Mouse (Mus musculus) small intestine, adult 2 months (tissue): ENCODE measurements around the gene Etnk2.

Source experiments
- CTCF ChIP-seq: fragments of 200-500 bp; IDR thresholded peaks from 2 replicates; pipeline ENCODE4 v1.5.1; 2012; ENCODE audit warnings: low read depth, mild to moderate bottlenecking, control low read depth, inconsistent platforms, low read length, moderate library complexity, mixed read lengths; ENCODE audit not compliant: insufficient replicate concordance, insufficient read length; ENCODE audit errors: extremely low read depth
- POLR2A ChIP-seq: fragments of 200-500 bp; IDR thresholded peaks from 2 replicates; pipeline ENCODE4 v1.6.1; 2012; ENCODE audit warnings: low read depth, mild to moderate bottlenecking, control low read depth, inconsistent platforms, low read length, moderate library complexity

DNA sequence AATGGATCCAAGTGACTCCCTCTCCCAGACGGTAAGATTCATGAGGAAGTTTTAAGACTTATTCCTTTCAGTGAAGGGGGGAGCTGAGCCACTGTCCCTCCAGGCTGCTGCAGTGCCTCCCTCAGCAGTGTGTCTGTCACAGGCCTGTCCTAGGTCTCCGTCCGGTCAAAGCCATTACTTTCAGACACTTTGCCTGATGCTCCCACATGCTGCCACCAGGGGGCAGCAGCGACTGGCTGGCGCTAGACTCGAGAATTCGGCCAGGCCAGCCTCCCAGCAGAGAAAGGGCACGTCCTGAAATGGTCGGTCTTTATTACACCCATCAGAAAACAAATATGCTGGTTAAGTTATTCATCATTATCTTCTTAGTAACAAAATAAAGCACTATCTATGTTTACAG is 18.6 kb downstream of the Etnk2 start:
- TF ChIP-seq CTCF (peak; percentile 99), POLR2A (no peak)
